Mouse (Mus musculus): Measurements from ENCODE around the gene Gm28048. TPM values are rescaled to one million over a fixed set of nuclear protein-coding genes. Genes with fewer than 3 reads are reported as not detected.

Gene Gm28048
- total and polyA plus RNA-seq, 2 experiments from 2014 or later = 3.4 TPM; not detected in 1

GRCm38 (mm10) chr11:22923606-22924005 is 58.3 kb downstream of the Gm28048 start:
- DNase-seq (ENCODE audit: low spot score) (peak; percentile 27), ATAC-seq (no peak)
- H3K27ac ChIP-seq = no peak overlapping the region
- no peak for TF ChIP-seq CTCF (IDR thresholded peaks at IDR 0.05; ENCODE audit: low read depth)
- H3K9ac ChIP-seq (replicated peaks; ENCODE audit: low read length) = no peak overlapping the region
- H3K4me1 ChIP-seq (ENCODE audit: insufficient read depth, low read length) = no peaks in the 10 kb centered on the region
- no peaks in the 10 kb centered on the region for H3K27me3 ChIP-seq (ENCODE audit: insufficient read depth, low read length)
- 45% methylated on average over 2 of the region's 2 CpGs for WGBS
- H3K4me3 ChIP-seq (ENCODE audit: low read length) = no peak overlapping the region
- no peak overlapping the region for H3K4me2 ChIP-seq (ENCODE audit: low read depth, low read length)
- no peaks in the 10 kb centered on the region for H3K36me3 ChIP-seq (ENCODE audit: insufficient read depth, low read length)
- H3K9me3 ChIP-seq (ENCODE audit: low read length) = no peaks in the 10 kb centered on the region

GRCm38 (mm10) chr11:22922546-22922945 is 59.3 kb downstream of the Gm28048 start:
- 97% methylated on average over 2 of the region's 2 CpGs for whole genome bisulfite sequencing
- TF ChIP-seq CTCF (IDR thresholded peaks at IDR 0.05; ENCODE audit: low read depth) = no peak
- no peak for ATAC-seq

GRCm38 (mm10) chr11:22919336-22919735 is 62.6 kb downstream of the Gm28048 start:
- no peak overlapping the region for H3K4me3 ChIP-seq (ENCODE audit: low read length)
- ATAC-seq (no peak), DNase-seq (ENCODE audit: low spot score) (no peak)
- H3K27me3 ChIP-seq (ENCODE audit: insufficient read depth, low read length) = no peaks in the 10 kb centered on the region
- H3K9me3 ChIP-seq (ENCODE audit: low read length) = 0 out of 2 replicates have a peak, but pooled peaks cover 2% of the 10 kb centered on the region
- WGBS = 85% methylated on average over 2 of the region's 2 CpGs
- H3K4me1 ChIP-seq (ENCODE audit: insufficient read depth, low read length) = no peaks in the 10 kb centered on the region
- no peak overlapping the region for H3K27ac ChIP-seq
- H3K9ac ChIP-seq (replicated peaks; ENCODE audit: low read length) = no peak overlapping the region
- no peaks in the 10 kb centered on the region for H3K36me3 ChIP-seq (ENCODE audit: insufficient read depth, low read length)
- no peak for TF ChIP-seq CTCF (IDR thresholded peaks at IDR 0.05; ENCODE audit: low read depth)
- no peak overlapping the region for H3K4me2 ChIP-seq (ENCODE audit: low read depth, low read length)

More at GRCm38 (mm10) chr11:22922546-22922945, 59.3 kb downstream of the Gm28048 start:
- Histone ChIP-seq H3K36me3 (ENCODE audit: insufficient read depth, low read length) (no peaks in the 10 kb centered on the region), H3K4me3 (ENCODE audit: low read length) (no peak overlapping the region), H3K4me2 (ENCODE audit: low read depth, low read length) (no peak overlapping the region), H3K27ac (no peak overlapping the region), H3K9ac (replicated peaks; ENCODE audit: low read length) (no peak overlapping the region), H3K4me1 (ENCODE audit: insufficient read depth, low read length) (no peaks in the 10 kb centered on the region), H3K9me3 (ENCODE audit: low read length) (no peaks in the 10 kb centered on the region), H3K27me3 (ENCODE audit: insufficient read depth, low read length) (no peaks in the 10 kb centered on the region)
- DNase-seq (ENCODE audit: low spot score) = no peak

- Histone ChIP-seq H3K36me3 (ENCODE audit: insufficient read depth, low read length) (no peaks in the 10 kb centered on the region), H3K27me3 (ENCODE audit: insufficient read depth, low read length) (no peaks in the 10 kb centered on the region), H3K27ac (no peak overlapping the region), H3K4me1 (ENCODE audit: insufficient read depth, low read length) (no peaks in the 10 kb centered on the region), H3K9me3 (ENCODE audit: low read length) (0 out of 2 replicates have a peak, but pooled peaks cover 2% of the 10 kb centered on the region), H3K4me3 (ENCODE audit: low read length) (no peak overlapping the region), H3K9ac (replicated peaks; ENCODE audit: low read length) (no peak overlapping the region), H3K4me2 (ENCODE audit: low read depth, low read length) (no peak overlapping the region)
- 87% methylated on average over 7 of the region's 7 CpGs for WGBS
- DNase-seq (ENCODE audit: low spot score) (no peak), ATAC-seq (no peak)
- no peak for TF ChIP-seq CTCF (IDR thresholded peaks at IDR 0.05; ENCODE audit: low read depth)
Observed at GRCm38 (mm10) chr11:22917786-22918185, 64.1 kb downstream of the Gm28048 start.

- Histone ChIP-seq H3K36me3 (ENCODE audit: insufficient read depth, low read length) (no peaks in the 10 kb centered on the region), H3K27me3 (ENCODE audit: insufficient read depth, low read length) (no peaks in the 10 kb centered on the region), H3K9ac (replicated peaks; ENCODE audit: low read length) (no peak overlapping the region), H3K9me3 (ENCODE audit: low read length) (0 out of 2 replicates have a peak, but pooled peaks cover 2% of the 10 kb centered on the region), H3K27ac (no peak overlapping the region), H3K4me2 (ENCODE audit: low read depth, low read length) (no peak overlapping the region), H3K4me3 (ENCODE audit: low read length) (no peak overlapping the region), H3K4me1 (ENCODE audit: insufficient read depth, low read length) (no peaks in the 10 kb centered on the region)
- DNase-seq (ENCODE audit: low spot score) (peak; percentile 34), ATAC-seq (no peak)
- TF ChIP-seq CTCF (IDR thresholded peaks at IDR 0.05; ENCODE audit: low read depth) = no peak
- WGBS = 72% methylated on average over 4 of the region's 4 CpGs
Observed at GRCm38 (mm10) chr11:22913744-22914143, 68.1 kb downstream of the Gm28048 start.

GRCm38 (mm10) chr11:22911831-22912230 is 70.1 kb downstream of the Gm28048 start:
- Histone ChIP-seq H3K4me3 (ENCODE audit: low read length) (no peak overlapping the region), H3K36me3 (ENCODE audit: insufficient read depth, low read length) (no peaks in the 10 kb centered on the region), H3K9me3 (ENCODE audit: low read length) (no peaks in the 10 kb centered on the region), H3K4me2 (ENCODE audit: low read depth, low read length) (no peak overlapping the region), H3K9ac (replicated peaks; ENCODE audit: low read length) (no peak overlapping the region), H3K27me3 (ENCODE audit: insufficient read depth, low read length) (no peaks in the 10 kb centered on the region), H3K4me1 (ENCODE audit: insufficient read depth, low read length) (no peaks in the 10 kb centered on the region), H3K27ac (no peak overlapping the region)
- no peak for TF ChIP-seq CTCF (IDR thresholded peaks at IDR 0.05; ENCODE audit: low read depth)
- 91% methylated on average over 7 of the region's 7 CpGs for WGBS
- ATAC-seq (no peak), DNase-seq (ENCODE audit: low spot score) (no peak)

- H3K27ac ChIP-seq = no peak overlapping the region
- no peaks in the 10 kb centered on the region for H3K9me3 ChIP-seq (ENCODE audit: low read length)
- DNase-seq (ENCODE audit: low spot score) (no peak), ATAC-seq (no peak)
- no peak overlapping the region for H3K9ac ChIP-seq (replicated peaks; ENCODE audit: low read length)
- H3K36me3 ChIP-seq (ENCODE audit: insufficient read depth, low read length) = no peaks in the 10 kb centered on the region
- no peak overlapping the region for H3K4me2 ChIP-seq (ENCODE audit: low read depth, low read length)
- no peaks in the 10 kb centered on the region for H3K27me3 ChIP-seq (ENCODE audit: insufficient read depth, low read length)
- H3K4me3 ChIP-seq (ENCODE audit: low read length) = no peak overlapping the region
- H3K4me1 ChIP-seq (ENCODE audit: insufficient read depth, low read length) = no peaks in the 10 kb centered on the region
- TF ChIP-seq CTCF (IDR thresholded peaks at IDR 0.05; ENCODE audit: low read depth) = no peak
Observed at GRCm38 (mm10) chr11:22906453-22906865, 75.4 kb downstream of the Gm28048 start.
